Mouse (Mus musculus): ENCODE measurements at regions not wholly inside any gene's neighbourhood (a gene's known extent, or its start where the extent isn't known, plus 50 kb on each side); places are given as distances from the start of the nearest gene placed in this dataset.

DNA sequence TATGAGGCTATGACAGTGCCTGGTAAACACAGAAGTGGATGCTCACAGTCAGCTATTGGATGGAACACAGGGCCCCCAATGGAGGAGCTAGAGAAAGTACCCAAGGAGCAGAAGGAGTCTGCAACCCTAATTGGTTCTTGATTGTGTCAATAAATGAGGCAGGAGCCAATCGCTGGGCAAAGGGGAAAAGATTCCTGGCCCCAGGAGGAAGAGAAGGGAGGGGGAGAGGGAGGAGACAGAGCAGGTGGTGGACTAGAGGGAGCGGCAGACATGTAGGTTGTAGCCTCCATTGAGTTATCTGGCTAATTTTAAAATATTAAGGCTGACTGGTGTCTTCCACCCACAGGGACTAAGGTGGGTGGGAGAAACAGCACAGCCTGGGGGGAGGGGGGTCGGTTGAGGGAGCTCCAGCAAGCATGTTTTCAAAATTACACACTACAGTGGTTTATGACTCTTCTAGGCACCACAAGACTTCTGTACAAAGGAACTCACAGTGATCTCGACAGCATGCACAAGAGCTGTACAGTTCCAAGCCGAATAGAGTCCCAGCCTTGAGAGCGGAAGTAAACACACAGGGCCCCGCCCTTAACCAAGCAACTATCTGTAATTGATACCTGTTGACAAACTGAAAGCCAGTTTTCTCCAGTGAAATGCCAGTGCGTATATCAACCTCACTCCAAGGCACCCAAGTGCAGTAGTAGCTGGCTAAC, 497.6 kb upstream of the Acvr2a start:
- TF ChIP-seq CTCF (IDR thresholded peaks at IDR 0.05; ENCODE audit: control insufficient read depth, insufficient read depth, low read length): no peak
- no peak for TF ChIP-seq POLR2A (IDR thresholded peaks at IDR 0.05; ENCODE audit: borderline replicate concordance, control insufficient read depth, low read depth, low read length)
